Mouse (Mus musculus): ENCODE data around the gene Ccnt1. TPM values are rescaled to one million over a fixed set of nuclear protein-coding genes. Genes with fewer than 3 reads are reported as not detected.

Ccnt1 gene
- polyA plus RNA-seq, 1 experiment from 2014 or later, result 65.8 TPM

DNA sequence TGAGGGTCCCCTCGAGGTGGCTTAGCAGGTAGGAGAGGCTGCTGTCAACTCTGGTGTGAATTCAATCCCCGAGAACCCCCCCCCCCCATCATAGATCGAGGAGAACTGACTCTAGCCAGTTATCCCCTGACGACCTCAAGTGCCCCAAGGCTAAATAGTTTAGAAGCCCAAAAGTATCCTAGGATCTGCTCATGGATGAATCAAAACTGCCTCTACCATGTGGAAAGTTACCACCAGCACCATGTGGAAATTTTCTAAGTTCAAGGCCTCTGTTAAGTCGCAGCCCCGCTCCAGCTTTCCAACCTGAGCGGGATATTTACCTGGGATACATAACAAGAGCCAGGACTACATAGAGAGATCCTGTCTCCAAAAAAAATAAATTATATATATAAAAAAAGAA, 1.5 kb downstream of the Ccnt1 start:
- H3K4me3 ChIP-seq (replicated peaks; ENCODE audit: low read depth, low read length), result peak overlapping the region; percentile 75
- no peak for ATAC-seq (ENCODE audit: low FRiP score, low TSS enrichment)
- peak overlapping the region; percentile 80 for H3K4me2 ChIP-seq (ENCODE audit: low read length)
- no peak overlapping the region for H3K27ac ChIP-seq (replicated peaks; ENCODE audit: low read depth, low read length)
- H3K4me1 ChIP-seq (ENCODE audit: control insufficient read depth, insufficient read depth, low read length), result peaks cover 29% of the 10 kb centered on the region
- no peaks in the 10 kb centered on the region for H3K9me3 ChIP-seq (ENCODE audit: control insufficient read depth, low read length)
- 70% methylated on average over 7 of the region's 7 CpGs for WGBS
- no peak for DNase-seq
- H3K27me3 ChIP-seq (ENCODE audit: control insufficient read depth, insufficient read depth, low read length), result no peaks in the 10 kb centered on the region
- H3K9ac ChIP-seq (replicated peaks; ENCODE audit: low read length), result peak overlapping the region; percentile 85
- no peaks in the 10 kb centered on the region; the same call in 1 of the 2 replicates for H3K36me3 ChIP-seq (ENCODE audit: control insufficient read depth, insufficient read depth, low read length)

- Histone ChIP-seq H3K4me2 (ENCODE audit: low read length) (peak overlapping the region; percentile 80), H3K4me3 (replicated peaks; ENCODE audit: low read depth, low read length) (peak overlapping the region; percentile 75), H3K9ac (replicated peaks; ENCODE audit: low read length) (peak overlapping the region; percentile 85), H3K4me1 (ENCODE audit: control insufficient read depth, insufficient read depth, low read length) (peaks cover 29% of the 10 kb centered on the region), H3K27me3 (ENCODE audit: control insufficient read depth, insufficient read depth, low read length) (no peaks in the 10 kb centered on the region), H3K36me3 (ENCODE audit: control insufficient read depth, insufficient read depth, low read length) (peaks cover 1% of the 10 kb centered on the region), H3K27ac (replicated peaks; ENCODE audit: low read depth, low read length) (peak overlapping the region; percentile 90), H3K9me3 (ENCODE audit: control insufficient read depth, low read length) (no peaks in the 10 kb centered on the region)
- ATAC-seq (ENCODE audit: low FRiP score, low TSS enrichment), result no peak
- peak; percentile 24 for DNase-seq
- 12% methylated on average over 22 of the region's 22 CpGs for WGBS
Observed at GRCm38 (mm10) chr15:98568256-98569033, 2.3 kb downstream of the Ccnt1 start.

DNA sequence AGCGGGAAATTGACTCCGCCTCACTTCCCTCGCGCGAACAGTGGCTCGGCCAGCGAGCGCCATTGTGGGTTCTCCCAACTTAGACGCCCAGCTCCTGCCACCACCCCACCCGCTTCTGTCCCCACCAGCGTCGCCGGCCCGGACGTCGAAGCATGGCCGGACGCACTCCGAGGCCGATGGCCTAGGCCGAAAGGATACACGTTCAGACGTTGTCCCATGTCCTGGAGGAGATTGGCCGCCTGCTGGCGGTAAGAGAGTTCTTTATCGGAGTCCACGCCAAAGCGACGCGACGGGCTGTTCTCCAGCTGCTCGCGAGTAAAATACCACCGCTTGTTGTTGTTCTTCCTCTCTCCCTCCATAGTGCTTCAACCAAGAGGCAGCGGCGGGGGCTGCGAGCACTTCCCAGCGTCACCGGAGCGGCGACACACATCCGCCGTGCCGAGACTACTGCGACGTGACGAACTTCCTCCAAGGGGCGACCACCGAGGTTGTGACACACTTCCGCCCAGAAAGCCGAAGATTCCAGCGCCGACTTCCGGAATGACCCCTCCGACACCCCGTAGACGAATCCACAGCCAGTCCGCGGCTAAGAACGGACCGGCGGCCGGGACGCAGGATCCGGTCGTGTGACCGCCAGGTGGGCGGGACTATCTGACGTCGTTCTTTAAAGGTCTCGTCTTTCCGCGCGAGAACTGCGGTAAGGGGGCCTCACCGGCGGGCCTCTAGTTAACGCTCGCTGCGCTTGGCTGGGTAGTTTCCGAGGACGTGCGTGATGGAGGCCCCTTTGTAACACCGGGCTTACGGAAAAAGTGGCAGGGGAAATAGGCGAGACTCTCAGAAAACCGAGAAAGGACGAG, 3.2 kb downstream of the Ccnt1 start:
- peak overlapping the region; percentile 96 for H3K4me3 ChIP-seq (replicated peaks; ENCODE audit: low read depth, low read length)
- peaks cover 5% of the 10 kb centered on the region for H3K36me3 ChIP-seq (ENCODE audit: control insufficient read depth, insufficient read depth, low read length)
- H3K4me2 ChIP-seq (ENCODE audit: low read length), result peak overlapping the region; percentile 96
- ATAC-seq (ENCODE audit: low FRiP score, low TSS enrichment), result peak; percentile 97
- peaks cover 29% of the 10 kb centered on the region for H3K4me1 ChIP-seq (ENCODE audit: control insufficient read depth, insufficient read depth, low read length)
- no peaks in the 10 kb centered on the region for H3K9me3 ChIP-seq (ENCODE audit: control insufficient read depth, low read length)
- H3K27me3 ChIP-seq (ENCODE audit: control insufficient read depth, insufficient read depth, low read length), result no peaks in the 10 kb centered on the region
- DNase-seq, result peak; percentile 100
- peak overlapping the region; percentile 85 for H3K9ac ChIP-seq (replicated peaks; ENCODE audit: low read length)
- WGBS, result under 1% methylated on average over 88 of the region's 88 CpGs
- H3K27ac ChIP-seq (replicated peaks; ENCODE audit: low read depth, low read length), result peak overlapping the region; percentile 91

DNA sequence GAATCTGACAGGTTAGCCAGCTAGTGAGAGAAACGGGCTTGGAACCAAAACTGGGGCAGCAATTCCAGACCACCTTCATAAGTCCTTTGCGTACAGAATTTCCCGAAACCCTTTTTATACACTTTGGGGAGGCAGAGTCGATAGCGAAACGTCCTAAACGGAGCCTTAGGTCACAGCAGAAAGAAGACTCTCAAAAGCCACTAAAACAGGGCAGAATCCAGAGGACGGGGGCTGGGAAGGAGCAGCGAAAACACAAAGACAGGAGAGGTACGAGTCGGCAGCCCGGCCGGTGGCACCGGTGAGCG, 3.8 kb downstream of the Ccnt1 start:
- H3K9ac ChIP-seq (replicated peaks; ENCODE audit: low read length), result peak overlapping the region; percentile 76
- ATAC-seq (ENCODE audit: low FRiP score, low TSS enrichment) (no peak), DNase-seq (no peak)
- peaks cover 29% of the 10 kb centered on the region for H3K4me1 ChIP-seq (ENCODE audit: control insufficient read depth, insufficient read depth, low read length)
- H3K4me2 ChIP-seq (ENCODE audit: low read length), result peak overlapping the region; percentile 96
- no peaks in the 10 kb centered on the region for H3K9me3 ChIP-seq (ENCODE audit: control insufficient read depth, low read length)
- H3K27ac ChIP-seq (replicated peaks; ENCODE audit: low read depth, low read length), result peak overlapping the region; percentile 91
- WGBS, result under 1% methylated on average over 15 of the region's 15 CpGs
- H3K4me3 ChIP-seq (replicated peaks; ENCODE audit: low read depth, low read length), result peak overlapping the region; percentile 96
- no peaks in the 10 kb centered on the region for H3K27me3 ChIP-seq (ENCODE audit: control insufficient read depth, insufficient read depth, low read length)
- peaks cover 5% of the 10 kb centered on the region for H3K36me3 ChIP-seq (ENCODE audit: control insufficient read depth, insufficient read depth, low read length)

DNA sequence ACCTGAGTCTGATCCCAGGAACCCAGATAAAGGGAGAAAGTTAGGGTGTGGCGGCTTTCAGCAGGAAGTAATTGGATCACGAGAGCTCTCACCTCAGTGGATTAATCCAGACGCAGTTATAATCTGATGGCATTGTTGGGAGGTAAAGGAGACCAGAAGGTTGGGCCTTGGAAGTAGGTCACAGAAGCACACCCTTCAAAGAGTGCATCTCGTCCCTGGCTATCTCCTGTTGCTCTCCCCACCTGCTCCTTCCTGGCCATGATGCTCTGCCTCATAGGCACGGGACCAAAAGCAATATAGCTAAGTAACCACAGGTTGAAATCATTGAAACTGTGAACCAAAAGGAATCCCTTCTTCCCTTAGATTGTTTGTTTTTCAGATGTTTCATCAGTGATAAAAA, 13.5 kb downstream of the Ccnt1 start:
- no peak overlapping the region for H3K4me3 ChIP-seq (replicated peaks; ENCODE audit: low read depth, low read length)
- H3K9ac ChIP-seq (replicated peaks; ENCODE audit: low read length), result no peak overlapping the region
- H3K4me1 ChIP-seq (ENCODE audit: control insufficient read depth, insufficient read depth, low read length), result no peaks in the 10 kb centered on the region
- no peak overlapping the region for H3K27ac ChIP-seq (replicated peaks; ENCODE audit: low read depth, low read length)
- ATAC-seq (ENCODE audit: low FRiP score, low TSS enrichment) (no peak), DNase-seq (no peak)
- H3K27me3 ChIP-seq (ENCODE audit: control insufficient read depth, insufficient read depth, low read length), result no peaks in the 10 kb centered on the region
- H3K9me3 ChIP-seq (ENCODE audit: control insufficient read depth, low read length), result no peaks in the 10 kb centered on the region
- H3K36me3 ChIP-seq (ENCODE audit: control insufficient read depth, insufficient read depth, low read length), result peaks cover 65% of the 10 kb centered on the region
- no peak overlapping the region for H3K4me2 ChIP-seq (ENCODE audit: low read length)
- WGBS, result 89% methylated on average over 5 of the region's 5 CpGs

- Histone ChIP-seq H3K9me3 (ENCODE audit: control insufficient read depth, low read length) (no peaks in the 10 kb centered on the region), H3K36me3 (ENCODE audit: control insufficient read depth, insufficient read depth, low read length) (peaks cover 74% of the 10 kb centered on the region), H3K9ac (replicated peaks; ENCODE audit: low read length) (no peak overlapping the region), H3K27ac (replicated peaks; ENCODE audit: low read depth, low read length) (no peak overlapping the region), H3K27me3 (ENCODE audit: control insufficient read depth, insufficient read depth, low read length) (no peaks in the 10 kb centered on the region), H3K4me2 (ENCODE audit: low read length) (no peak overlapping the region), H3K4me1 (ENCODE audit: control insufficient read depth, insufficient read depth, low read length) (no peaks in the 10 kb centered on the region), H3K4me3 (replicated peaks; ENCODE audit: low read depth, low read length) (no peak overlapping the region)
- WGBS, result 94% methylated on average over 4 of the region's 4 CpGs
- ATAC-seq (ENCODE audit: low FRiP score, low TSS enrichment), result no peak
- DNase-seq, result no peak
Observed at GRCm38 (mm10) chr15:98555881-98556280, 14.8 kb downstream of the Ccnt1 start.

DNA sequence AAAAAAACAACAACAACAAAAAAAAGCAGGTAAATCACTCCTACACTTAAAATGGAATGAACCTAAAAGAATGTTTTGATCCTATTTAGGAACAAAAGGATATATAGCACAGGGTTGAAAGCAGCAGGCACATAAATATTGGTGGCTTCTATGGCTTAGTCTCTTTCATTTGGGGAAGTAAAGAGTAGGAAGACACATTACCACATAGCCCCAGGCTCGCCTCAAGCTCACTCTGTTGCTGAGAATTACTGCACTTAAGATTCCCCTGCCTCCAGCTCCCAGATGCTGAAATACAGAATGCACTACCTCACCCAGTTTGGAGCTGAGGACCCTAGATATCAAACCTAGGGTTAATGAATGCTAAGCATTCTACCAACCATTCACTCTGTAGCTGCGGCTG, 18.0 kb downstream of the Ccnt1 start:
- no peaks in the 10 kb centered on the region for H3K9me3 ChIP-seq (ENCODE audit: control insufficient read depth, low read length)
- WGBS, result 93% methylated on average over 2 of the region's 2 CpGs
- ATAC-seq (ENCODE audit: low FRiP score, low TSS enrichment), result no peak

DNA sequence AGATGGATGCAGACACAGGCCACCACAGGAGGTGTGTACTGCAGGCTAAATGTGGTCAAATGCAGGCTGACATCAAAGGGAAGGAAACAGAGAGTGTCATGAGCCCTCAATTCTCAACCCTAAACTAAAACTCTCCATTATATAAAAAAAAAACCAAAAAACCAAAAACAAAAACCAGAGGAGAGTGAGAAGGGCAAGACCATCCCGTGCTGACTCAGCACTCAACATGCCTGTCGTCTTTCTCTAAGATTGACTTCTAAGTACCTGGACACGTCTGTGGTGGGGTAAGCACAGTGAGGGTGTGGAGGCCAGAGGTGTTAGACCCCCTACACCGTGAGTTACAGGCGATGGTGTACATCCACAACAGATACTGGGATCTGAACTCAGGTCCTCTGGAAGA, 23.9 kb downstream of the Ccnt1 start:
- no peak for DNase-seq
- ATAC-seq (ENCODE audit: low FRiP score, low TSS enrichment), result no peak

More for the DNA sequence above, 18.0 kb downstream of the Ccnt1 start:
- no peak for DNase-seq
- Histone ChIP-seq H3K27me3 (ENCODE audit: control insufficient read depth, insufficient read depth, low read length) (no peaks in the 10 kb centered on the region), H3K4me3 (replicated peaks; ENCODE audit: low read depth, low read length) (no peak overlapping the region), H3K27ac (replicated peaks; ENCODE audit: low read depth, low read length) (no peak overlapping the region), H3K36me3 (ENCODE audit: control insufficient read depth, insufficient read depth, low read length) (peaks cover 73% of the 10 kb centered on the region), H3K4me2 (ENCODE audit: low read length) (no peak overlapping the region), H3K4me1 (ENCODE audit: control insufficient read depth, insufficient read depth, low read length) (no peaks in the 10 kb centered on the region), H3K9ac (replicated peaks; ENCODE audit: low read length) (no peak overlapping the region)

More for the DNA sequence above, 23.9 kb downstream of the Ccnt1 start:
- 93% methylated on average over 5 of the region's 5 CpGs for WGBS
- no peak overlapping the region for H3K27ac ChIP-seq (replicated peaks; ENCODE audit: low read depth, low read length)
- peaks cover 84% of the 10 kb centered on the region for H3K36me3 ChIP-seq (ENCODE audit: control insufficient read depth, insufficient read depth, low read length)
- no peaks in the 10 kb centered on the region for H3K4me1 ChIP-seq (ENCODE audit: control insufficient read depth, insufficient read depth, low read length)
- H3K9ac ChIP-seq (replicated peaks; ENCODE audit: low read length), result no peak overlapping the region
- H3K4me2 ChIP-seq (ENCODE audit: low read length), result no peak overlapping the region
- no peak overlapping the region for H3K4me3 ChIP-seq (replicated peaks; ENCODE audit: low read depth, low read length)
- H3K9me3 ChIP-seq (ENCODE audit: control insufficient read depth, low read length), result no peaks in the 10 kb centered on the region
- H3K27me3 ChIP-seq (ENCODE audit: control insufficient read depth, insufficient read depth, low read length), result no peaks in the 10 kb centered on the region
